Mouse (Mus musculus): ENCODE measurements around the gene Rhcg.

Rhcg gene

DNA sequence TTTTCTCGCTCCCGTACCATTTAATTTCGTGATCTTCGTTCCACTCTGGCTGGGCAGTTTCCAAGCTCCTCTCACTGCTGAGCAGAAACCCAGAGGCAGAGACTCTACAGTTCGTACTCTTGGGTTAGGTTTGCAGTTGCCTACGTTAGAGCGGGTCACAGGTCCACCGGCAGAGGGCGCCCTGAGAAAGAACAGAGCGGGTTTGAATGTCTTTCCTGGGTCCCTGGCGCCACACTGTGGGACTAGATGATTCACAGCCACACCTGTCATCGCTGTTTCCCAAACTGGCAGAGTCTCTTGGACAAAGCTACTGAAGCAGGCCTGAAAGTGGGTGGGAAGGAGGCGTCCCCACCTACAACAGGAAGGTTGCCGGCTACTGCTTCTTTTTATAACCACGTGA, 70.4 kb downstream of the Rhcg start:
- DNase-seq: peak; percentile 91

DNA sequence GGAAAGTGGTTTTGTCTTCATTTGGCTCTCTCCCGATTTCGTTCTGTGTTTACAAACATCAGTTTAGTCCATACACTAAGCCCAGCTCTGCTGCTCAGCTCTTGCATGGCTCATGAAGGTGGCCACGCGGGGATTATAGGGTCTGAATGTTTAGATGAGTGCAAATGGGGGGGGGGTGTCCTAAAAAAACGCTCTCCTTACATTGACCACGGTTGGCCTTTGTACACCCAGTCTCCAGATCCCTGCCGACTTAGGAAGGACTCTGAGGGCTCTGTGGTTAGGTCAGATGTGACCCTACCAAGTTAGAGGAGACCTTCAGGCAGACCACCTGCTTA, 72.4 kb downstream of the Rhcg start:
- DNase-seq: no peak

DNA sequence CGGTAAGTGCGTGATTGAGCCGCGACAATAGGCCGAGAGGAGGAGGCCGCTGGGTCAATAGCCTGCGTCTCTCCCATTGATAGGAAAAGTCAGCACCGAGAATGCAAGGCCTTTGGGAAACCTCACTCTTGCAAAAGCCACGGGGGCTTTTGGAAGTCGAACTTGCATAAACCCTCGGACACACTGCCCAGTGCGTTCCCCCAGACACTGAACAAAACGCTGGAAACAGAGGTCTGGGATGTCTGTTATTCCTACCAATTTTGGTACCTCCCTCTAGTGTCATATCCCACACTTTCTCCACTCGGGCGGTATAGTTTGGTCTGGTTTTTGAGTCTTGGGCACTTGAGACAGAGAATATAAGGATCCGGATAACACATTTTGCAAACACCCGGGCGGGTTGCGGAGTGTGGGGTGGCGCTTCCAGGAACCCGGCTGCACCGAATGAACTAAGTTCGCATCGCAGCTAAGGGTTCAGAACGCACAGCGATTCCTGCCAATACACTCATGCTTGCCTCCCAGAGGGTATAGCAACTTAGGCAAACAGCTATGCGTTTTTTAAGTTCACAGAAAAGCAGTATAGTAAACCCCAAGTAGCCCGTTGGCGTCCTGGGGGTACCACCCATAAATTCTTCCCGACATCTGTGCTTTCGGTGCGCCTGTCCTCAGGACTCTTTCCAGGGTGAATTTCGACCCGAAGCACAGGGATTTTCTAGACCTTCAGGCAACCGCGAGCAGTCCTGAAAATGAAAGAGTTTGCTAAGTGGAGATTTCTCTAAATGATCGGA, 73.0 kb downstream of the Rhcg start:
- no peak for DNase-seq

Data from cerebellum, adult 11-12 months (tissue).